Mouse (Mus musculus) A20 (cell line): Measurements from ENCODE around the gene Wnt10a.
A peak's percentile ranks its signal among the peaks of the same experiment; 100 is the strongest.

Experiments
- DNase-seq: peaks from one replicate; pipeline ENCODE4 v3.0.0-alpha.2; 2011; ENCODE audit warnings: low read depth, low spot score

Wnt10a gene

DNA sequence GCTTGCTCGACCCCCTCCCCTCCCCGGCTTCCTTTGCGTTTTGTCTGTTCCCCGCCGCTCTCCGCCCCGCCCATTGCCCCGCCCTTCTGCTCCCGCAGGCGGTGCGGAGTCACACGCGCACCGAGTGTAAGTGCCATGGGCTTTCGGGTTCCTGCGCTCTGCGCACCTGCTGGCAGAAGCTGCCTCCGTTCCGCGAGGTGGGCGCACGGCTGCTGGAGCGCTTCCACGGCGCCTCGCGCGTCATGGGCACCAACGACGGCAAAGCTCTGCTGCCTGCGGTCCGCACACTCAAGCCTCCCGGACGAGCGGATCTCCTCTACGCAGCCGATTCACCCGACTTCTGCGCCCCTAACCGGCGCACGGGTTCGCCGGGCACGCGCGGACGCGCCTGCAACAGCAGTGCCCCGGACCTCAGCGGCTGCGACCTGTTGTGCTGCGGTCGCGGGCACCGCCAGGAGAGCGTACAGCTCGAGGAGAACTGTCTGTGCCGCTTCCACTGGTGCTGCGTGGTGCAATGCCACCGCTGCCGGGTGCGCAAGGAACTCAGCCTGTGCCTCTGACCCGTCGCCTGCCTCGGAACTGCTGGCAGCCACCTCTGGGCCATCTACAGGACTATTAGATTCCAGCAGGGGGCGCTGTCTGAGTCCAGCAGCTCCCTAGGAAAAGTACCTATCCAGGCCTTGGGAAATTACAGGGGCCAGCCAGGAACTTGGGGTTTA, 7.1 kb upstream of the Wnt10a start:
- DNase-seq, result no peak

DNA sequence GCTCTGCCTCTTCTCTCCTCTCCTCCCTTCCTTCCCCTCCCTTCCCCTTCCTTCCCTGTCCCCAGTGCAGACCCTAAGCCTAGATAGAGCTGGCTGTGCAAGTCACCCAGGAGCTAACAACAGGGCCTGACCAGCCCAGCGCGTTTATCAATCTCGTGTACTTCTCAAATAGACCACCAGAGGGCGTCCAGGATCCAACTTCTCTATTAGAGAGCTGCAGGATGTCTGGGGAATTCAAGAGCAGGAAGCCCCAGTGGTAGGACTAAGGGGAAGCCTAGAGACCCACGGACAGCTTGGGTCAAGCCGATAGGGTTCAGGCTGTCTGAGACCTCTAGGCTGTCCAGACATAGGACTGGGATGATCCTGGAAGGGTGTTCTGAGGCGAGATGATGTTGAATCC, 3.5 kb upstream of the Wnt10a start:
- DNase-seq, result peak; percentile 82

DNA sequence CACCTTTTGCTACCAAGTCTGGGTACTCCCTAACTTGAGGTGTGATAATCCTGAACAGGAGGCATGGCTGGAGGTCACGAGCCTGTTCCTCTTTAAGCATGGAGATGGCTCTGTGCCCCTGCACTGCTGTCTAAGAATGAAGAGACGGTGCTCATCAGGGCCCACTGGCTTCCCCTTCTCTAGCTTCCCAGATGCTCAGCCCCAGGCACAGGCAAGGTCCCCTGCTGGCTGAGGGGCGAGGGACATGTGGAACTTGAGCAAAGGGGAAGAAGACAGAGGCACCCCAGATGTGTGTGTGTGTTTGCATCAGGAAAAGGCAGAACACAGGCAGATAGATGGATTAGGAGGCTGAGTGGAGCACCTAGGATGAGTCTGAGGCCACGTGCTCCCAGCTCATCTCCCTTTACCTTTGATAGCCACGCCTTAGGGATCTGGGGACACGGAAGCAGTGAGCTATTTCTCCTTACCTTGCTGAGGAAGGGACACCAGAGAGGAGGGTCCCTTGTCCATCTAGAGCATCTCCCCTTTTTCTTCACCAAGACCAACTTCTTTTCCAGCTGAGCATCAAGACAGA, 2.6 kb upstream of the Wnt10a start:
- DNase-seq, result peak; percentile 64

DNA sequence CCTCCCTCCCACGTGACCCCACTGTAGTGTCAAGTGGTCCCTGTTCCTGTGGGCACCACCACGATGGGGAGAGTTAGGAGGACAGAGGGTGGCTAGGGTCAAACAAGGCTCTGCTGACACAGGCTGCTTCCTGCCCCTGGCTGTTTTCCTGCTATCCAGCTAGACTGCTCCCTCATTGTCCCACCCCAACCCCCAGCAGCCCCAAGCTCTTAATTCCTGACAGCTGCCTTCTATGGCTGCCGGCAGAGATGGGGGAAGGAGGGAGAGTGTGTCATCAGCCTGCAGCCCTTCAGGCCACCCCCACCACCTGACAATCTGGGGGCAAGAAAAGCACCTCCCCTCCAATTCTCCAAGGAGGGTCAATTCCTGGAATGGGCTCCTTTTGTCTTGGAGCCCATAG, 1.2 kb upstream of the Wnt10a start:
- no peak for DNase-seq

DNA sequence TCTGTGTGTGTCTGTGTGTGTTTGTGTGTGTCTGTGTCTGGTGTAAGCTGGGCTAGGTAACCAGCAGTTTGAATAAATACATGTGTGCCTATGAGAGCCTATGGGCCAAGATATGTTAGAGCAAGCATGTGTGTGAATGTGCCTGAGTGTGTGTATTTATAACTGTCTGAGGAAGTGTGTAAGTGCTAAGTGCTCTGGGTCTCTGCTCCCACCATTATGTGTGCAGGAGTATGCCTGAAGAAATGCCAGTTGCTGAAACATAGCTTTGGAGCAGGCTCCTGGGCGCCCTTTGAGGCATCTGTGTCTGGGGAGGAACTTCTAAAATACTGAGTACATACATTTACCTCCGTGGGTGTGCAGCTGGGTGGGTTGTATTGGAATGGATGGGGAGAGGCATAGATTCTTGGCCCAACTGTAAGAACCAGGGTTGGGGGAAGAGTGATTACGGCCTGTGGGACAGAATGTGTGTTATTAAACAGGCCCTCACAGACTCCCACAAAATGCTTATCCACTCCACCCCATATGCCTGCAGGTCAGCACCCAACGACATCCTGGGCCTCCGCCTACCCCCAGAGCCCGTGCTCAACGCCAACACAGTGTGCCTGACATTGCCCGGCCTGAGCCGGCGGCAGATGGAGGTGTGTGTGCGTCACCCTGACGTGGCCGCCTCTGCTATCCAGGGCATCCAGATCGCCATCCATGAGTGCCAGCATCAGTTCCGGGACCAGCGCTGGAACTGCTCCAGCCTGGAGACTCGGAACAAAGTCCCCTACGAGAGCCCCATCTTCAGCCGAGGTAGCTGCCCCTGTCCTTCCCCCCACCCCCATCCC, 1.7 kb downstream of the Wnt10a start:
- DNase-seq, result peak; percentile 34

DNA sequence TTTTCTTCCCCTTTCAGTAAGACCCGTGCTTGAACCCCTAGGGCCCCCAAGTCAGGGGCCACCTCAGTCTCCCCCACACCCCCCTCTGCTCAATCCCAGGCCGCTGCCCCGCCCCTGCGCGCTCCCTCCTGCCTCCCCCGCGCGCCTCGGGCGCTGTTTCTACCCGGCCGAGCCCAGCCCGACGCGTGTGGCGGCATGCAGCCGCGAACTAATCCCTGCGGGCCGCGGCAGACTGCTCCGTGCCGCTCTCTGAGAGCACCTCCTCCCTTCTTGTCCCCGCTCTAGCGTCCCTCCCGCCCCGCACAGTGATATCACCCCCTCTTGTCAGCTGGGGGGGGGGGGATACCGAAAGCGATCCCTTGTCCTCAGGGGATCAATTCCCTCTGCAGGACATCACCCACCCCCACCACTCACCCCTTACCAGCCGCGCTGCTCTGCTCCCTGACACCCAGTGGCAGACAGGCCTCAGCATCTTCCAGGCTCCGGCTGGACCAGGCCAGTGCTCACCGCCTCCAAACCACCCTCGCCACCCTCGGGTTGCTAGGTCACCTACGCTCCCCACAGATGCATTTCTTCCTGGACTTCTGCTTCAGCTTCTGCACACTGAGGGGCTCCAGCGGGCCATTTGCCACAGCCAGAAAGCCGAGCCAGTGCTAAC, 3.3 kb downstream of the Wnt10a start:
- DNase-seq, result no peak

DNA sequence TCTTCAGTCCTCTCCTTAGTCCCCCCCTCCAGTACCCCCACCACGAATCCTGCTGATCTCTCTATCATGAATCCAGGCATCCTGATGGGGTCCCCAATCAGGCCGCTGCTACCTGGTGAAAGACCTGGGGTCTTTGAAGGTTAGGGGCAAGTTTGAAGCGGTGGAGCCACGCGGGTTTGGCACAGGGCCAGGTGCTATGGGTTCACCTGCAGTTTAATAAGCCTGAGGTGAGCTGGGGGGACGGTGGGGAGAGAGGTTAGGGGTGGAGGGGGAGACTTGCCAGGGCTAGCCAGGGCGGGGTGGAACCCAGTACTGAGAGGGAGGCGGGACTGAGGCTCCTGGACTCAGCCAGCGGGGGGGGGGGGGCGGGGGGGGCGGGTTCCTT, 3.8 kb downstream of the Wnt10a start:
- DNase-seq, result no peak

DNA sequence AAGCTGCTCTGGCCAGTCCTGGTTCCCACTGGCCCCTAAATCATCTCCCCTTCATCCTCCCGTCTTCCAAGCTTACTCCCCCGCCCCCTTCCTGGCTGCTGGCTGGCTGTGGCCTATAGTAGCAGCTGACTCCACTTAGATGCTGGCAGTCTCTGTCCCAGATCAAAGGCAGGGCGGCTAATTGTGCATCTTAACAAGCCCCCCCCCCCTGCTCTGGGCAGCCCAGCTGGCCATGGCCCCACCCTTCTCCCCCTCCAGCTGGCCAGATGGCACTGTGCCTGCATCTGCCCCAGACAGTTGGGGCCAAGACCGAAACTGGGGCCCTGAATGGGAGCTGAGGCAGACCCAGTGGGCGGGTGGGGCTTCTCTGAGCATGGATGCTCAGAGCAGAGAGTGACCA, 6.1 kb downstream of the Wnt10a start:
- DNase-seq, result peak; percentile 45

DNA sequence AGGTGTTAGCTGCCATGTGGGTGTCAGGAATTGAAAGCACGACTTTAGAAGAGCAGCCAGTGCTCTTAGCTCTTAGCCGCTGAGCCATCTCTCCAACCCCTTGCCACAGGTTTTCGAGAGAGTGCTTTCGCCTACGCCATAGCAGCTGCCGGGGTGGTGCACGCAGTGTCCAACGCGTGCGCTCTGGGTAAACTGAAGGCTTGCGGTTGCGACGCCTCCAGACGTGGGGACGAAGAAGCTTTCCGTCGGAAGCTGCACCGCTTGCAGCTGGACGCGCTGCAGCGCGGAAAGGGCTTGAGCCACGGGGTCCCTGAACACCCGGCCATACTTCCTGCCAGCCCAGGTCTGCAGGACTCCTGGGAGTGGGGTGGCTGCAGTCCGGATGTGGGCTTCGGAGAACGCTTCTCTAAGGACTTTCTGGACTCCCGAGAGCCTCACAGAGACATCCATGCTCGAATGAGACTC, 9.1 kb downstream of the Wnt10a start:
- DNase-seq, result peak; percentile 80

DNA sequence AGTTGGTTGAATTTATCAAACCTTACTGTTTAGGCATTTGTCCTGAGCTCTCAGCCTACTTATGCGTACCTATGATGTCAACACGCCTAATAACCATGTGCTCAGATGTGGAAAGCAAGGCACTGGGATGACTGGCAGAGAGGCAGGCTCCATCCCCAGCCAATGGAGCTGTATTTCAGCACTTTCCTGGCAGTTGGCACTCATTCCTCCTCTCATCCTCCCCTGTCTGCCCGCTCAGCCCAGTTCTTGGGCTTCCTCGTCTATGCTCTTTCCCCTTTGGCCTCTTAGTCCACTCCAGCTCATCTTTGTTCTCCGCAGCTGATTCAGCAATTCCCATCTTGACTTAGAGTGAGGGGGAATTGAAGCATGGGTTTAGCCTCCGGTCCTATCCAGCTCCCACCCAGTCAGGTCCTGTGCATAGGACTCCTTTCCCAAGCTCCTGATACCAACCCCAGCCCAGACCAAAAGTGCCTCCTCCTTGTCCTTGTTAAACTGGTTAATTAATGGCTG, 10.4 kb downstream of the Wnt10a start:
- DNase-seq, result no peak

DNA sequence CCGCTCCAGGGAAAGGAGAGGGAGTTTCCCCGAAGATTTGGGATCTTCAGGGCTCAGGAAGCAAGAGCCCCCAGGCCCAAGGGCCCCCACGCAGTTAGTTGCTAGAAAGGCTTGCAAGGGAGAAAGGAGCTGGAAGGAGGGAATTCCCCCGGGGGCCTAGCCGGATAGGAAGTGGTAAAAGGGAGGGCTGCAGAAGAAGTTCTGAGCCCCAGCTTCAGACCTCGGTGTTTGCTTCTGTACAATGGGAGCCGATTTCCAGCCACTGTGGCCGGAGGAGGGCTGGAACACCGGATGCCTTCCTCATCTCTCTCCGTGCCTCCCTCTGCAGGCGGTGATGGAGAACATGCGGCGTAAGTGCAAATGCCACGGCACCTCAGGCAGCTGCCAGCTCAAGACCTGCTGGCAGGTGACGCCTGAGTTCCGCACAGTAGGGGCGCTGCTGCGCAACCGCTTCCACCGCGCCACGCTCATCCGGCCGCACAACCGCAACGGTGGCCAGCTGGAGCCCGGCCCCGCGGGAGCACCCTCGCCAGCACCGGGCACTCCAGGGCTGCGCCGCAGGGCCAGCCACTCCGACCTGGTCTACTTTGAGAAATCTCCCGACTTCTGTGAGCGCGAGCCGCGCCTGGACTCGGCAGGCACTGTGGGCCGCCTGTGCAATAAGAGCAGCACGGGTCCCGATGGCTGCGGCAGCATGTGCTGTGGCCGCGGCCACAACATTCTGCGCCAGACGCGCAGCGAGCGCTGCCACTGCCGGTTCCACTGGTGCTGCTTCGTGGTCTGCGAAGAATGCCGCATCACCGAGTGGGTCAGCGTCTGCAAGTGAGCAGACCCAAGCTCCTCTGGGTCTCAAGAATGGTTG, 11.7 kb downstream of the Wnt10a start:
- peak; percentile 92 for DNase-seq

DNA sequence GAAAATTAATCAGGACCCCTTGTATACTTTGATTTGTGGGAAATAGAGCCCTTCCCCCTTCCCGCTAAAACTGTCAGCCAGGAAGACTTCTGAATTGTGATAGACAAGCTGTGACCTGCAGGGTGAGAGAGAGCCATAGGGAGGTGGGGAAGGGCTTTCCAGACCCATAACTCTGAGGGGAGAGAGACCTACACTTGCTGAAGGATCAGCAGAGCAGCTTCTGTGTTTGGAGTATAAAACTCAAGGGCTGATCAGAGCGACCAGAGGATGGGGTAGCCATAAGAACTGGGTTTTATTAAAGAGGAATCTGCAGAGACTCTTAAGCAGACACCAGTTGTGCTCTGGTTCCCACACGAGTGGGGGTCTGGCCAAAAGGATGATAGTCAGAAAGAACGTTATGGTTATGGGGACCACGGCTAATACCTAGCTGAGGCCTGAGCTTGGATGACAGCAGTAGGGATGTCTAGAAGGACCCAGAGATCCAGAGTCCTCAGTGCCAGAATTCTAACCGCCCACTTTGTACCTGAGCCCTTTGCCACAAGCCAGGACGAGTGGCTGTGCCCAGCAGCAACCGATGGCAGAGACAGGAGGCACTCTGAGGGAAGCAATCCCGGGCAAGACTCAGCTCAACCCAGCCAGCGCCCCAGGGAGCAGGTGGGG, 13.0 kb downstream of the Wnt10a start:
- no peak for DNase-seq

DNA sequence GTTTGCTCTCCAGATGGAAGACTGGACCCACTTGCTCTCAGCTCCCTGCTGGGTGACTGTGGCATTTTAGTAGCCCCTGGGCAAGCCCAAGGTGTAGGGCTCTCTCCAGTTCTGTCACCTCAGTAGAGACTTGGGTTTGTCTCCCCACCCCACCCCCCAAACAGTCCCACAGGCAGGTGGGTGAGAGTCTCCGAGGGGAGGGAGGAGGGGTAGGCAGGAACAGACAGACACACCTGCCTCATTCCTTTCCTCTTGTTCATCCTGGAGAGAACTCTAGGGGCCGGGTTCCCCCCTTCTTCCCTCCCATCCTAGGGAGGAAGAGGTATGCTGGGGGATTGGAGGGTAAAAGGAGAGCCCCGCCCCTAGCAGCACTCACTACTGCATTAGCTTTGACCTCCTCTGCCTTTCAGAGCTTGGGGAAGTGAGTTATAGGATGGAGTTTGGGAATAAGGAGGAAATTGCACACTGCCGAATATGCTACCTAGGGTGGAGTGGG, 14.1 kb downstream of the Wnt10a start:
- DNase-seq, result no peak

DNA sequence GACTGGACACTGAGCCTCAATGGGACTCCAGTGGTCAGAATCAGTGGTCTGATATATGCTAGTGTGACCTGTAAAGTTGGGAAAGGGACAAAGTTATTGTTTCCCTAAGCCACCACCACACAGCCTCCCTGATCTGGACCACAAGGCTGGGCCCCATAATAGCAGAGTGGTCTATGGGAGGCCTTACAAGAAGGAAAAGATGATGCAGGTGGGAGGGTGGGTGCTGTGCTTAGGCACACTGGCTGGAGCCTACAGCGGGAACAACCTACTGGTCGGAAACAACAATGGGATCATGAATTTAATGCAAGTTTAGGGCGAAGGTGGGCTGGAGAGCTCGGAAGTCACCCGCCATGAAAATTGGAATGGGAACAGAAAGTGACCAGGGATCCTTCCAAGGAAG, 14.5 kb downstream of the Wnt10a start:
- no peak for DNase-seq

DNA sequence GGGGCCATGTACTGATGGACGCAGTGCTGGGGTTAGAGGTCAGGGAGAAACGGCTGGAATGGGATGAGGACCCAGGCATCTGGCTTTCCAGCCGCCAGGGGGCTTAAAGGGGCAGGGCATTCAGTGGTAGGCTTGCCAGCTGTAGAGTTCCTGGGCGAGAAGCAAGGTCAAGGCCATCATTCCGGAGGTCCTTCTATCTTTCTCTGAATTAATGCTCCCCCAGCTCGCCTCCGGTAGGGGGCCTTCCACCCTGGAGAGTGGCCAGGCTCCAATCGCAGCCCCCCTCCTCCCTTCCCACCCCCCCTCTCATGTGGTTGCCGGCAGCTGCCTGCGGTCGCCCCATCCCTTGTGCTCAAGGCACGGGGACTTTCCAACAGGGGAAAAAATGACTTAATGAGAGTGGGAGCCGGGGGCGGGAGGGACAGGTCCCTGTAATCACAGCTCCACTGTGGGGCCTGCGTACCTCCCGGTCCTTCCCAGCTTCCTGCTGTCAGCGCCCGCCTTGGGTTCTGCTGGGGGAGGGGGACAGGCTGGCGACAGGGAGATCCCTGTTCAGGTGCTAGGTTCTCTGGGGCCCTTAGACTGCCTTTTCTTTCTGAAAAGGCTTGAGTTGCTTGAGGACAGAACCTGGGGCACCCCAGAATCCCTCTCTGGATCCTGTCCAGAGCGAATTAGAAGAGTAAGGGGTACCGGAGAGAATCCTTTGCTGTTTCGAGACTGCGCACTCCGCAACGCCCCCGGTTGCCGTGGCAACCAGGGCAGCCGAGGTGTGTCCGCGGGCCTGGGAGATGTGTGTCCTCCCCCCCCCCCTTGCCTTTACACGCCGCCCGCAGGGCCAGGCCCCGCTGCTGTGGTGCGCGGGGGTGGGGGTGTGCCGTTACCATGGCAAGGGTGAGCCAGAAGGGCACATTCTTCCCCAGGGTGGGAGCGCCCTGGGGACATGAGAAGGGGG, 15.3 kb downstream of the Wnt10a start:
- DNase-seq, result peak; percentile 87

DNA sequence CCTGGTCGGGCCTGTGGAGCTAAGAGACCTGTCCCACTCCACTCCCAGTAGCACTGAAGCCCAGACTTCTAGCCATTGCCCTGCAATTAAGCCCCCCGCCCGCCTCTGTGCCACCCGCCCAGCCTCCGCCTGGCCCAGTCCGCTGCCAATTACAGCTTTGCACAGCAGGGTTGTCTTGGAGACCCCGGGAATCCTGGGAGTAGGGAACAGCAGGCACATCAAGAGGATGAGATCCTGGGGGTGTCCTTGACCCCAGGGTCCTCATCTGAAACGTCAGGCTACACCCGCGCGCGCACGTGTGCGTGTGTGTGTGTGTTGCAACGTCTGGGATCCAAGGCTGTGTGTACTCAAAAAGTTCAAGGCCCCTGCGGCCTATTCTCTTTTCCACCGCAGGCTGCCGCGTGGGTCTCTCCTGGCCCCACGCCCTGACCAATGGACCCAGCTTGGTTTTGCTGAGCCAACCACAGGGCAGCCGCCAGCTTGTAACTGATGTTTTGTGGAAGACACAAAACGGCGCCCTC, 16.3 kb downstream of the Wnt10a start:
- no peak for DNase-seq

DNA sequence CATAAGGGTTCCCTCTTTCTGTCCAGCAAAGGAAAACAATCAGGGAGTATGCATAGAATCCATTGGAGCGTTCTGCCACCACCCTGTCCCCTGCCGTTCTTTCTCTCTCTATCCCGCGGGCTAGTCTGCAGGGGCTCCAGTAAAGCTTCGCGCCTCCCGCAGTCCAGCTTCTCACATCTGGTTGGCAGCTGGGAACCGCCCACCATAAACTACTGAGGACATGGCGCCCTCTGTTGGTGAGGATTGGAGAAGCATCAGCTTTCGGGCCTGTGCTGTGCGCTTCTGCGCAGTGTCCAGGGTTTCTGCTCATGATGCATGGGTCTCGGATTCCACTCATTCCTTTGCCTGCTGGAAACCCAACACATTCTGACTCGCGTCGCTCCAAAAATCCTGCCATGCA, 16.8 kb downstream of the Wnt10a start:
- DNase-seq, result peak; percentile 91

DNA sequence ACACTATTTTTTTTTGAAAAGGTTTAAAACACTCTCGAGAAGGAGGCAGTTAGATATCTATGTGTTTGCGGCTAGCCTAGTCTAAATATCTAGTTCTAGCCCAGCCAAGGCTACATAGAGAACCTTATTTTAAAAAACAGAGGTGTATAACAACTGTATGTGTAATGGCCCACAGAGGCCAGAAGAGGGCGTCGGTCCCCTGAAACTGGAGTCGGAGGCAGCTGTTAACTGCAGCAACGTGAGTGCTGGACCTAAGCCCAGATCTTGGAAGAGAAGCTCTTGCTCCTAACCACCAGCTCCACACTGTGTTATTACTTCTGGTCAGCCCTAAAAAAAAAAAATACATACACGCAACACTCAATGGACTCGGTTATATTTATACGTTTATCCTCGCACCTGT, 17.7 kb downstream of the Wnt10a start:
- no peak for DNase-seq
